Mouse (Mus musculus) lung, embryonic 15.5 days (tissue): ENCODE data around the gene Zg16. TPM values are rescaled to one million over a fixed set of nuclear protein-coding genes. Genes with fewer than 3 reads are reported as not detected.
A peak's percentile ranks its signal among the peaks of the same experiment; 100 is the strongest.

Source experiments
- ATAC-seq: fragments of 200-750 bp; cut with Nextera tagmentation; 2 replicates; pipeline ENCODE4 v1.8.0; 2017; ENCODE audit warnings: moderate number of reproducible peaks, borderline replicate concordance; ENCODE audit not compliant: low FRiP score, low TSS enrichment; ENCODE audit errors: extremely low read depth
- H3K27ac ChIP-seq: fragments of 300-500 bp; sonication (generic); 2 replicates; pipeline ENCODE4 v1.5.1; 2015; ENCODE audit warnings: moderate library complexity, mild to moderate bottlenecking, inconsistent platforms
- H3K27me3 ChIP-seq: fragments of 300-500 bp; sonication (generic); 2 replicates; pipeline ENCODE4 v1.6.1; 2015; ENCODE audit warnings: inconsistent platforms
- H3K36me3 ChIP-seq: fragments of 300-500 bp; sonication (generic); 2 replicates; pipeline ENCODE4 v1.6.1; 2015; ENCODE audit warnings: inconsistent platforms
- H3K4me1 ChIP-seq: fragments of 300-500 bp; sonication (generic); 2 replicates; pipeline ENCODE4 v1.6.1; 2015; ENCODE audit warnings: inconsistent platforms
- H3K4me2 ChIP-seq: fragments of 300-500 bp; sonication (generic); 2 replicates; pipeline ENCODE4 v1.6.1; 2015; ENCODE audit warnings: inconsistent platforms, mild to moderate bottlenecking, moderate library complexity
- H3K4me3 ChIP-seq: fragments of 300-500 bp; sonication (generic); 2 replicates; pipeline ENCODE4 v1.5.1; 2015; ENCODE audit warnings: mild to moderate bottlenecking, inconsistent platforms
- H3K9ac ChIP-seq: fragments of 300-500 bp; sonication (generic); 2 replicates; pipeline ENCODE4 v1.6.1; 2015; ENCODE audit warnings: inconsistent platforms
- H3K9me3 ChIP-seq: fragments of 300-500 bp; sonication (generic); 2 replicates; pipeline ENCODE4 v1.6.1; 2016; ENCODE audit warnings: inconsistent platforms
- WGBS: fragments of 180-500 bp; shearing (Covaris S2); methylation state at CpG from one replicate; pipeline ENCODE4 v1.1.7; 2015; 5-methylcytosine and 5-hydroxymethylcytosine counted together
- polyA plus RNA-seq: library from polyadenylated mRNA; unstranded; fragments of >200 nt; fragmentation: Nextera tagmentation; extraction: Ambion mirVana; gene quantifications from 2 replicates; pipeline ENCODE4 v1.2.1, GENCODE M21; 2015

Gene Zg16
- polyA plus RNA-seq, 1 experiment from 2014 or later, result not detected

DNA sequence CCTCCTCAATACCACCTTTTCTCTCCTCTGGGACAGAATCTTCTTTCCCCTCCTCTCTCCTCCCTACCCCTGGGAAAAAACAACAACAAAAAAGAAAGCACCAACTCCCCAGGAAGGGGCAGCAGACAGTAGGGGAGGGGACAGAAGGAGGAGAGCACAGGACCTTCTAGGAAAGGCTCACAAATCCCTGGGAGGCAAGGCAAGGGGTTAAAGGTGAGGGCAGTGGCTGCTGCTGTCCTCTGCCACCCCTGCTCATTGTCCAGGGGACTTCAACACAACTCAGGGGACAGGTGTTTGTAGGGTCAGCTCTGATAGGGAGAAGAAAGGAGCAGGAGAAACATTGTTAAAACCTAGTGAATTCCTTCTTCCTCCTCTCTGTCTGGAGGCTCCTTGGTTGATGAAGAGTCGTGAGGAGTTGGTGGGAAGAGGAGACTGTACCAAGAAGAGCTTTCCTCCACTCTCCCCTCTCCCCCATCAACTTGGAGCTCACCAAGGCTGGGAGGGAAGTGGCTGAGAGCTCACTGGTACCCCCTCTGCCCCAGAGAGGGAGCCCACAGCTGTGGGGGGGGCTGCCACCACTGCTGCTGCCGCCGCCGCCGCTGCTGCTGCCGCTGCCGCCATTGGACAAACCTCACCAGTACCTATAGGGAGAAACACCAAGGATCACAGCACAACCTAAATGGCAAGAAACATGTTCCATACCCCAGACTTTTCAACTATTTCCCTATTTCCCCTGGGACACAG is 64.4 kb downstream of the Zg16 start:
- H3K36me3 ChIP-seq, result peaks cover 26% of the 10 kb centered on the region
- ATAC-seq, result no peak
- H3K4me1 ChIP-seq, result peaks cover 72% of the 10 kb centered on the region
- no peak overlapping the region for H3K9ac ChIP-seq
- peak overlapping the region; percentile 80 for H3K4me2 ChIP-seq
- H3K4me3 ChIP-seq, result no peak overlapping the region
- peak overlapping the region; percentile 42; the same call in 1 of the 2 replicates for H3K27ac ChIP-seq
- 74% methylated on average over 7 of the region's 7 CpGs for whole genome bisulfite sequencing
- H3K9me3 ChIP-seq, result no peaks in the 10 kb centered on the region
- no peaks in the 10 kb centered on the region for H3K27me3 ChIP-seq

DNA sequence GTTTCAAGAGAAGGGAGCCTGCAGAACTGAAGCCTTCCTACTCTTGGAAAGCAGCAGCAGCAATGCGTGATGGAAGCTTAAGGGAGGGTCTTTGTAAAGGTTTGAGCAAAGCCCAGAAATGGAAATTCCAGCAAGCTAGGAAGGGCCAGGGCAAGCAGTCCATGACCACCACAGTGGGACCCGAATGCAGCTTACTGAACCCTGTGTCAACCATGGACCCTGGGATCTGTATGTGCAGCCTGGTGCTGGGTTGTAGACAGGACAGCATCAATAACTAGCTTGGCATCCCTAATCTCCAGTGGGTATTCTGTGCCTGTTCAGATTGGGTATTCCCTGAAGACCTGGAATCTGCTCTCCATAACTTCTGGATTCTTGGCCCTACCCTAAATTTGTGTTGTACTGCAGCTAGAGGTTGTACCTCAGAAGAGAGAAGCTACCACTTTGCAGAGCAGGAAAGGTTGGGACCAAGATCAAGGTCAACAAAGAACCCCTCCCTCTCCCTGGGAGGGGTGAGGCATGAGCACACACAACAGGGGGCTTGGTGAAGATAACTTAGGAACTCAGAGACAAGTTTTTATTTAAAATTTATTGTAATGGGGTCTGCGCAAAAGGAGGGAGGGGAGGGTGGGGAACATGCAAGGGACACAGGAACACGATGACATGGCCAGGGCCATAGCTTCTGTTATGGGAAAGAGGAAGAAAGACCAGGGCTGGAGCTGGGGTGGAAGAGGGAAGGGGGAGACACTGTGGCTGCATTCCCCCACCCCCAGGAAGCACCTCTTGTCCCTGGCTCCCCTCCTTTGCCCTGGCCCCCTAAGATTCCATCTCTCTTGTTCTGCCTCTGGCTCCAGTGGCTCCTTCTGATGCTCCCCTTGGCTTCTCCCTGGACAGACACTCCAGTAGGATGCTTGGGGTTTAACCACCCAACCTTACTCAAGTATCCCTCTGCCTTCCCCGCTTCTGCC is 65.3 kb downstream of the Zg16 start:
- WGBS, result 40% methylated on average over 5 of the region's 5 CpGs
- Histone ChIP-seq H3K9me3 (no peaks in the 10 kb centered on the region), H3K27me3 (no peaks in the 10 kb centered on the region), H3K36me3 (peaks cover 26% of the 10 kb centered on the region), H3K4me2 (peak overlapping the region; percentile 88), H3K4me3 (peak overlapping the region; percentile 47), H3K27ac (peak overlapping the region; percentile 83), H3K9ac (peak overlapping the region; percentile 56), H3K4me1 (peaks cover 73% of the 10 kb centered on the region)
- no peak for ATAC-seq

DNA sequence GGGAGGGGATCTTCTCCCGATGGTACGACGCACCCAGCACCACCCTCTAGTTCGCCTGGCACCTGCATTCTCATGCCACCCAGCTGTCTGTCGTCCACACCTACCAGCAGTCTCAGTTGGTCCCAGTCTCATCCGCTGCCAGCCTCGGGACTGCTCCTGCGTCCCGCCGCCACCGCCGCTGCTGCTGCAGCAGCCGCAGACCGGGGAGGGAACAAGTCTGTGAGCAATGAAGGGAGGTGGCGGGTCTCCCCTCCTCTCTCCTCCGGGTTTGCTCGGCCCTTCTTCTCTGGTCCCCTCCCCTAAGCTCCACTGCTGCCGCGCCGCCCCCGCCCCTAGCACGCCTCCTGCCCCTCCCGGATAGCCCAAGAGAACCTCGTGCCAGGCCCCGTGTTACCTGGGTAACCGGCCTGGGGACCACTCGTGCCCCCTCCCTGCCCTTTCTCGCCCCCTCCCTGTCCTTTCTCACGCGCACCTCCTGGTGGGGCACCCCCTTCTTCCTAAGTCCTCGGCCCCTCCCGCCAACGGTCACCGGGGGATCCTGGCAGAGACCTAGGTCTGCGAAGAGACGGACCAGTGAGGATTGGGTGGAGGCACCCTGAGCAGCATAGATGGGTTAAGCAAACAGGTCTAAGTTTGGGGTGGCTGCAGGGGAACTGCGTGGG is 66.1 kb downstream of the Zg16 start, which contains the start of the genes Gm42742 and Prrt2:
Gene Gm42742 (minus strand): TSS at position 197 of the 662 bp plus-strand sequence.
Gene Prrt2 (minus strand): TSS at position 311 of the 662 bp plus-strand sequence.
- WGBS, result 2% methylated on average over 37 of the region's 37 CpGs
- peaks cover 74% of the 10 kb centered on the region for H3K4me1 ChIP-seq
- peak within 1 kb of the TSS; percentile 56 for H3K9ac ChIP-seq
- H3K9me3 ChIP-seq, result no peaks in the 10 kb centered on the region
- peak within 1 kb of the TSS; percentile 88 for H3K4me2 ChIP-seq
- H3K36me3 ChIP-seq, result peaks cover 26% of the 10 kb centered on the region
- H3K27me3 ChIP-seq, result no peaks in the 10 kb centered on the region
- peak within 1 kb of the TSS; percentile 47 for H3K4me3 ChIP-seq
- H3K27ac ChIP-seq, result peak within 1 kb of the TSS; percentile 83
- peak; percentile 39; the same call in 1 of the 2 replicates for ATAC-seq

DNA sequence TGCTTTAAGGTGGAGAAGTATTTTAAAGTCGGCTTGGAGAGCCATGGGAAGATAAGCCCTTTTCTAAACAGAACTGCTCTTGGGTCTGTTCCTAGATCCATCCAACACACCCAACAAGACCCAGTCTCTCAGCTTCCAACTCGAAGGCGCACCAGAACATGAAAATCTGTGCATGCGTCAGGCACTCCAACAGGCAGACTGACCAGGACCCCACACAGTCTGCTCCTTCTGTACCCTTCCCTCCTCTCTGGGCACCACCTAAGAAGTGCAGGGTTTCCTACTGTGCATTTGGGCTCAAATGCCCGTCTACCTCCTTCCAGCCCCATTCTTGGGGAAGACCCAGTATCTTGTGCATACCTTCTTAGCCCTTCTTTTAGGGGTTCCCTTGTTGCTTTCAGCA is 66.6 kb downstream of the Zg16 start:
- Histone ChIP-seq H3K27me3 (no peaks in the 10 kb centered on the region), H3K9me3 (no peaks in the 10 kb centered on the region), H3K4me1 (peaks cover 79% of the 10 kb centered on the region), H3K36me3 (peaks cover 29% of the 10 kb centered on the region), H3K9ac (peak overlapping the region; percentile 56), H3K27ac (peak overlapping the region; percentile 83), H3K4me3 (peak overlapping the region; percentile 47), H3K4me2 (peak overlapping the region; percentile 88)
- WGBS, result 34% methylated on average over 5 of the region's 5 CpGs
- no peak for ATAC-seq

GRCm38 (mm10) chr7:127020031-127020430 is 67.1 kb downstream of the Zg16 start:
- peak overlapping the region; percentile 56 for H3K9ac ChIP-seq
- H3K9me3 ChIP-seq, result no peaks in the 10 kb centered on the region
- H3K27ac ChIP-seq, result peak overlapping the region; percentile 83; the same call in 1 of the 2 replicates
- WGBS, result 64% methylated on average over 3 of the region's 3 CpGs
- H3K4me3 ChIP-seq, result peak overlapping the region; percentile 47
- no peak for ATAC-seq
- peak overlapping the region; percentile 88 for H3K4me2 ChIP-seq
- peaks cover 84% of the 10 kb centered on the region for H3K4me1 ChIP-seq
- H3K36me3 ChIP-seq, result peaks cover 33% of the 10 kb centered on the region
- H3K27me3 ChIP-seq, result no peaks in the 10 kb centered on the region

DNA sequence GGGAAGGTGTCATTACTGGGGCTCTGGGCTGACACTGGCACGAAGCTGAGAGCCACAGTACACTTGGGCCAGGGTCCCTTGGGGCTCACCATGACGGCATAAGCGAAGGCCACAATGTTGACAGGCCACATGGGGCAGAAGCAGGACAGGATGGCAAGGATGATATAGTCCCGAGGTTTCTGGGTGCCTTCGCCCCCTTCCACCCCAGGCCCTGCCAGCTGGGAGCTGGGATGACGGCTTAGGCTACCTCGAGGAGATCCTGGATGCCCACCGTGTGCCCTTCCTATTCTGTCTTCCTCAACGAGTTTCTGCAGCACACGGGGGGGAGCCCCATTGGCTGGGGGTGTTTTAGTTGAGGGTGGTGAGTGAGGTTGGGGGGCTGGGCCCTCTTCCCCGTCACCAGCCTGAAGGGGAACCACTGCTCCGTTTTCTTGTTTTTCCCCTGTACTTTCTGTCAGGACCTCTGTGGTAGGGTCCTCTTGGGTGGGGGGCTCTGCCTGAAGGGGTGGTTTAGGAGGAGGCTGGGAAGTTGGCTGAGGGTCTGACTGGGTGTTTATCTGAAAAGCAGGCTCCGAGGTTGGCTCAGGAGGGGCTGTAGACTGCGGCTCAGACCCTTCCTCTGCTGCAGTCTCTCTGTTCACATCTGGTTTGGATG is 67.7 kb downstream of the Zg16 start:
- Histone ChIP-seq H3K9ac (0 out of 2 replicates have a peak overlapping the region, but pooled peaks have one; percentile 56), H3K4me3 (no peak overlapping the region; the same call in 1 of the 2 replicates), H3K36me3 (peaks cover 34% of the 10 kb centered on the region), H3K9me3 (no peaks in the 10 kb centered on the region), H3K27ac (no peak overlapping the region), H3K4me1 (peaks cover 84% of the 10 kb centered on the region), H3K4me2 (peak overlapping the region; percentile 88), H3K27me3 (no peaks in the 10 kb centered on the region)
- no peak for ATAC-seq
- 73% methylated on average over 14 of the region's 14 CpGs for WGBS

GRCm38 (mm10) chr7:127018416-127019305 is 68.5 kb downstream of the Zg16 start:
- peaks cover 84% of the 10 kb centered on the region for H3K4me1 ChIP-seq
- H3K4me2 ChIP-seq, result peak overlapping the region; percentile 88; the same call in 1 of the 2 replicates
- H3K27me3 ChIP-seq, result no peaks in the 10 kb centered on the region
- H3K27ac ChIP-seq, result peak overlapping the region; percentile 98
- no peak for ATAC-seq
- 66% methylated on average over 15 of the region's 15 CpGs for WGBS
- no peaks in the 10 kb centered on the region for H3K9me3 ChIP-seq
- H3K4me3 ChIP-seq, result no peak overlapping the region; the same call in 1 of the 2 replicates
- peak overlapping the region; percentile 21; the same call in 1 of the 2 replicates for H3K9ac ChIP-seq
- peaks cover 26% of the 10 kb centered on the region for H3K36me3 ChIP-seq

DNA sequence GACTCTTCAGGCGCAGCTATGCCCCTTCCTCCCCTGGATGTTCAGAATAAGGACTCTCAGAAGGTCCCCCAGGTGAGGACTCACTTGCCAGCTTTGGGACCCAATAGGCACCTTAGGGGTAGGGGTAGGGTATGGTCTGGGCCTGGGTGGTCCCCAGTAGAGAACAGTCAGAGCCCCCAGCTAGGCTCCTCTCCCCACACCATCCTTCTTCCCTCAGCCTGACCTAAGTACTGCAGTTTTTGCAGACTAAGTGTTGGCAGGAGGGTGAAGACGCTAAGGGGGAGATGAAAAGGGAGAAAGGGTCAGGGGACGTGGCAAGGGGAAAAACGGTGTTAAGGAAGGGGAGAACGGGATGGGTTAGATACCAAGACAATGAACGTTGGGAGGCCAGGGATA is 69.2 kb downstream of the Zg16 start:
- Histone ChIP-seq H3K27me3 (no peaks in the 10 kb centered on the region), H3K4me2 (peak overlapping the region; percentile 88), H3K27ac (peak overlapping the region; percentile 98), H3K9ac (0 out of 2 replicates have a peak overlapping the region, but pooled peaks have one; percentile 20), H3K36me3 (peaks cover 26% of the 10 kb centered on the region), H3K9me3 (no peaks in the 10 kb centered on the region), H3K4me1 (peaks cover 83% of the 10 kb centered on the region), H3K4me3 (no peak overlapping the region)
- ATAC-seq, result no peak
- WGBS, result 30% methylated on average over 6 of the region's 6 CpGs

DNA sequence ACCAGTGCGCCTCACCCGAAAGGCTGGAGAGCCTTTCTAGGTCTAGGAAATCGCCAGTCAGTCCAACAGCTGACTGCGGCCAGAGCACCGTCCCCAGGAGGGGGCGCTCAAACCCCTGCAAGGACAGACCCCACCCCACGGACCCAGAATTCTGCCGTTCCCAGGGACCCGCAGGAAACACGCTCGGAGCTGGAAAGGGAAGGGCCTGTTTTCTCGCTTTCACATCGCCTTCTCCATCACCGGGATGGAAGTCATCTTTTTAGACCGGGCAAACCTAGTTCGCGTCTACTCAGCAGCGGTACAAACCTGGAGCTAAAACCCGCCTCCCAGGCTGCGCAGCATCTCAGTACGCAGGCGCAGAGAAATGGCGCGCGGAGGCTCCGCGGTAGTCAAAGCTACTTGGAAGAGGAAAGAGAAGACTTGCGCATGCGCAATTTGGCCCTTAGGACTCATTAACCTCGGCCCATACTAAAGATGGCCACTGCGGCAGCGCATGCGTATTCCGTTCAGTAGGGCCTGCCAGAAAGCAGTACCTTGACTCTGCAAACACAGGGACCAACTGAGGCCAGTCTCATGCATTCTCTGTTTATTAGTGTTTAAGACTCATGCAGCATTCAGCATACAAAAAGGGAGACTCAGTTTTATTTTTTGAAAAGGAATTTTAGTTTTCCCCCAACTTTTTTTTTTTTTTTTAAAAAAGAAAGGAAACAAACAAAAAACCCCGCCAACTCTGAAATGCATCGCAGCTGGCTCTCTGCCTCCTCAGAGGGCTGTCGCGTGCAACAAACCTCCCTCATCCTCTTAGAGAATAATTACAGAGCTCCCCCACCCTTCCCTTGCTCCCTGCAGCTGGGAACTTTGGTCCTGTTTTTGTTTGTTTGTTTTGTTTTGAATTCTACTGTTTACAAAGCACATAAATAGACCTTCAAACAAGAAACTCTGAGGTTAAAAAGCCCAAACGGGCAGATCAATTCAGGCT is 69.9 kb downstream of the Zg16 start, which contains the start of gene Pagr1a:
Gene Pagr1a (minus strand): TSS at position 382 of the 979 bp plus-strand sequence.
- H3K4me3 ChIP-seq, result peak within 1 kb of the TSS; percentile 64
- H3K4me1 ChIP-seq, result peaks cover 77% of the 10 kb centered on the region
- peaks cover 22% of the 10 kb centered on the region for H3K36me3 ChIP-seq
- peak; percentile 84 for ATAC-seq
- peak within 1 kb of the TSS; percentile 88 for H3K4me2 ChIP-seq
- no peaks in the 10 kb centered on the region for H3K9me3 ChIP-seq
- H3K9ac ChIP-seq, result peak within 1 kb of the TSS; percentile 87
- WGBS, result under 1% methylated on average over 39 of the region's 39 CpGs
- H3K27me3 ChIP-seq, result no peaks in the 10 kb centered on the region
- peak within 1 kb of the TSS; percentile 98 for H3K27ac ChIP-seq
